Mouse (Mus musculus): ENCODE data around the gene Insl6.

DNA sequence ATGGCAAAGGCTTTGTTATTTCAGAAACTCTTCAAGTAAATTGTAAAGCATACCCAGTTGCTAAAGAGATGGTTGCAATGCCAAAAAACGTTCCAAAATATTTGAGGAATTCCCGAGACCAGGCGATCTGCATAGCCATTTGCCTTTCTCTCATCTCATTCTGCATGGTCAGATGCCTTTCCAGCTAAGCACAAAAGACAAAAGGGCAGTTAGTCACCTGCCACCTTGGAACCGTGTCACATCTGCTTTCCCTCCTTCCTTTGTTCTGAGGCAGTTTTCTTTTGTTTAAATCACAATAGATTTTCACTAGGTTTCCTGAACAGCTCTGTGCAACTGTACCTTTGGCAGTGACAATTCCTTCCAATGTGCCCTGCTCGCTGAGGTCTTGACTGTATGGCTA is 25.8 kb upstream of the Insl6 start:
- TF ChIP-seq ZNF384 (IDR thresholded peaks at IDR 0.05; ENCODE audit: low read depth, low read length) (no peak), POLR2AphosphoS2 (IDR thresholded peaks at IDR 0.05; ENCODE audit: low read depth, low read length) (no peak), NELFE (IDR thresholded peaks at IDR 0.05; ENCODE audit: low read depth, low read length) (no peak), MAFK (IDR thresholded peaks at IDR 0.05; ENCODE audit: insufficient replicate concordance, low read length) (no peak), POLR2A (IDR thresholded peaks at IDR 0.05; ENCODE audit: low read depth, low read length) (no peak), CHD1 (IDR thresholded peaks at IDR 0.05; ENCODE audit: low read depth, low read length) (no peak)

Data from CH12.LX (cell line).